Mouse (Mus musculus) heart, embryonic 15.5 days (tissue): ENCODE measurements around the gene Cygb. TPM values are rescaled to one million over a fixed set of nuclear protein-coding genes. Genes with fewer than 3 reads are reported as not detected.
"Not testable (repeated sequence)": the region's sequence is repeated elsewhere in the genome, so short reads cannot be mapped to it uniquely, and the experiment has no call there.

ENCODE experiments used
- ATAC-seq: fragments of 200-750 bp; cut with Nextera tagmentation; replicated peaks from 2 replicates; pipeline ENCODE4 v1.8.0; 2017; ENCODE audit warnings: low read depth, moderate TSS enrichment; ENCODE audit not compliant: insufficient number of reproducible peaks, insufficient read depth, low FRiP score
- H3K27ac ChIP-seq: fragments of 300-500 bp; sonication (generic); 2 replicates; pipeline ENCODE4 v1.5.1; 2015; ENCODE audit warnings: mild to moderate bottlenecking, inconsistent platforms
- H3K27me3 ChIP-seq: fragments of 300-500 bp; sonication (generic); 2 replicates; pipeline ENCODE4 v1.6.1; 2015; ENCODE audit warnings: inconsistent platforms
- H3K36me3 ChIP-seq: fragments of 300-500 bp; sonication (generic); 2 replicates; pipeline ENCODE4 v1.6.1; 2015; ENCODE audit warnings: mild to moderate bottlenecking, inconsistent platforms
- H3K4me1 ChIP-seq: fragments of 300-500 bp; sonication (generic); replicated peaks from 2 replicates; pipeline ENCODE4 v1.6.1; 2015; ENCODE audit warnings: inconsistent platforms
- H3K4me2 ChIP-seq: fragments of 300-500 bp; sonication (generic); 2 replicates; pipeline ENCODE4 v1.6.1; 2015; ENCODE audit warnings: inconsistent platforms, mild to moderate bottlenecking, moderate library complexity
- H3K4me3 ChIP-seq: fragments of 300-500 bp; sonication (generic); 2 replicates; pipeline ENCODE4 v1.5.1; 2015; ENCODE audit warnings: mild to moderate bottlenecking, inconsistent platforms
- H3K9ac ChIP-seq: fragments of 300-500 bp; sonication (generic); 2 replicates; pipeline ENCODE4 v1.6.1; 2015; ENCODE audit warnings: mild to moderate bottlenecking, inconsistent platforms
- H3K9me3 ChIP-seq: fragments of 300-500 bp; sonication (generic); replicated peaks from 2 replicates; pipeline ENCODE4 v1.6.1; 2016; ENCODE audit warnings: inconsistent platforms
- WGBS: fragments of 180-500 bp; shearing (Covaris S2); methylation state at CpG from one replicate; pipeline ENCODE4 v1.1.7; 2015; ENCODE audit warnings: mixed read lengths; 5-methylcytosine and 5-hydroxymethylcytosine counted together
- polyA plus RNA-seq: library from polyadenylated mRNA; unstranded; fragments of >200 nt; fragmentation: Nextera tagmentation; extraction: Ambion mirVana; gene quantifications from 2 replicates; pipeline ENCODE4 v1.2.1, GENCODE M21; 2015

Gene Cygb
- polyA plus RNA-seq, 1 experiment from 2014 or later = 9.1 TPM

GRCm38 (mm10) chr11:116619156-116619555 is 35.0 kb downstream of the Cygb start:
- WGBS = 88% methylated on average over 7 of the region's 7 CpGs
- H3K27ac ChIP-seq = no peak overlapping the region

DNA sequence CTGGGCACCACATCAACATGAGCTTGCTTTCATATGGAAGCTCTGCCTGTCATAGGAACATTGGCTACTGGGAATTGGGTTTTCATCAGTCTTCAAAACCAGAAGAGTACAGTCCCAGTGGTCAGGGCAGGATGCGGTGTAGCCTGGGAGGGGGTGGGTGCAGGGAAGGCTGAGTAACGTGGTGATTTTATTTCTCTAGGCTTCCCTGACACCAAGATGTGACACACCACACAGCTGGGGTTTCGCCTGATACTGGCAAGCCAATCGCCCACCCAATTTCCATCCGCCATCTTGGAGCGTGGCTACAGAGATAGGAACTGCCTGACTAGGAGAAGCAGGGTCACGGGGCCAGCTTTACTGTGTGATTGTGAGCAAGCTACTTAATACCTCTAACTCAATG is 35.4 kb downstream of the Cygb start:
- no peak for ATAC-seq
- WGBS = 92% methylated on average over 7 of the region's 7 CpGs

More at GRCm38 (mm10) chr11:116619156-116619555, 35.0 kb downstream of the Cygb start:
- H3K4me1 ChIP-seq = peaks cover 88% of the 10 kb centered on the region
- H3K4me3 ChIP-seq = no peak overlapping the region
- H3K27me3 ChIP-seq = no peaks in the 10 kb centered on the region
- H3K9me3 ChIP-seq = no peaks in the 10 kb centered on the region
- no peak overlapping the region for H3K4me2 ChIP-seq
- no peak overlapping the region for H3K9ac ChIP-seq
- no peak for ATAC-seq
- H3K36me3 ChIP-seq = no peaks in the 10 kb centered on the region

DNA sequence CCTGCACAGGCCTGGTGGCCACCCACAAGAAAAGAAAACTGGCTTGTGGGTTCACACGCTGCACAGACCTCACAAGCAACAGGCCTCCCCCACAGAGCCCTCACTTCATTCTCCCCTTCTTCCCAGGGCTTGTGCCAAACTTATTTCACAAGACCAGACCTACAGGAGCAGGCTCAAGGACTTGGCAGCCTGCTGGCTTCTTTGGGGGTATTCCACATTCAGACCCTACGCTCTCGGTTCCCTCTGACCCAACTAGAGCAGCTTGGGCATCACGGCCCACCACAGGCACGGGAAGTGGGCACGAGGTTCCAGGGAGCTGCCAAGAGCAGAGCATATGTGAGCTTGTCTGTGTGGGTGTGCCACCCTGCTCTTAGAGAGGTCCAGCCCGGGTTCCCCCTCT is 36.5 kb downstream of the Cygb start:
- Histone ChIP-seq H3K4me3 (no peak overlapping the region), H3K27me3 (no peaks in the 10 kb centered on the region), H3K9me3 (no peaks in the 10 kb centered on the region), H3K9ac (no peak overlapping the region), H3K4me1 (peaks cover 76% of the 10 kb centered on the region), H3K36me3 (no peaks in the 10 kb centered on the region), H3K27ac (no peak overlapping the region), H3K4me2 (no peak overlapping the region)
- WGBS = 69% methylated on average over 7 of the region's 7 CpGs
- ATAC-seq = no peak

More for the DNA sequence above, 35.4 kb downstream of the Cygb start:
- Histone ChIP-seq H3K4me3 (no peak overlapping the region), H3K9me3 (no peaks in the 10 kb centered on the region), H3K4me1 (peaks cover 86% of the 10 kb centered on the region), H3K36me3 (no peaks in the 10 kb centered on the region), H3K27me3 (no peaks in the 10 kb centered on the region), H3K4me2 (no peak overlapping the region), H3K27ac (no peak overlapping the region), H3K9ac (no peak overlapping the region)

- H3K4me3 ChIP-seq = 0 out of 2 replicates have a peak overlapping the region, but pooled peaks have one; percentile 1
- H3K27ac ChIP-seq = peak overlapping the region; percentile 68
- peak overlapping the region; percentile 32; the same call in 1 of the 2 replicates for H3K4me2 ChIP-seq
- no peaks in the 10 kb centered on the region for H3K27me3 ChIP-seq
- peaks cover 65% of the 10 kb centered on the region for H3K4me1 ChIP-seq
- ATAC-seq = no peak
- 76% methylated on average over 10 of the region's 10 CpGs for WGBS
- no peaks in the 10 kb centered on the region for H3K36me3 ChIP-seq
- no peaks in the 10 kb centered on the region for H3K9me3 ChIP-seq
- H3K9ac ChIP-seq = 0 out of 2 replicates have a peak overlapping the region, but pooled peaks have one; percentile 7
Observed at GRCm38 (mm10) chr11:116616438-116617118, 37.5 kb downstream of the Cygb start.

- H3K27ac ChIP-seq = peak overlapping the region; percentile 68
- H3K4me3 ChIP-seq = no peak overlapping the region
- peak overlapping the region; percentile 32 for H3K4me2 ChIP-seq
- H3K4me1 ChIP-seq = peaks cover 59% of the 10 kb centered on the region
- peak; percentile 24 for ATAC-seq
- no peaks in the 10 kb centered on the region for H3K36me3 ChIP-seq
- H3K27me3 ChIP-seq = no peaks in the 10 kb centered on the region
- 0 out of 2 replicates have a peak overlapping the region, but pooled peaks have one; percentile 7 for H3K9ac ChIP-seq
- H3K9me3 ChIP-seq = no peaks in the 10 kb centered on the region
- WGBS = 34% methylated on average over 15 of the region's 15 CpGs
Observed at GRCm38 (mm10) chr11:116615735-116616437, 38.2 kb downstream of the Cygb start.

DNA sequence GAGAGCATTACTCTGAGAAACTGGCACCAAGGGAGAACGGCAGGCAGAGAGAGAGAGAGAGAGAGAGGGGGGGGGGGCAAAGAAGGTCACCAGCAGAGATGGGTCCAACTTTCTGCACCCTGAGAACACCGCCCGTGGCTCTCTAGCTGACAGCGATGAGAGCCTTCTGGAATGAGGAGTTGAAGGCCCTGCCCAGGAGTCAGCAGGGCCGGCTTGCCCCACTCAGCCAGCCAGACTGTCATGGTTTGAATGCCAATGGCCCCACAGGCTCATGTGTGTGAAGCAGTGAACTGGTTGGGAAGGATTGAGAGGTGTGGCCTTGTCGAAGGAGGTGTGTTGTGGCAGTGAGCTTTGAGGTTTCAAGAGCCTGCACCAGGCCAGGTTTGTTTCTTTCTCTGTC is 40.9 kb downstream of the Cygb start:
- H3K4me3 ChIP-seq = no peak overlapping the region
- WGBS = 78% methylated on average over 6 of the region's 6 CpGs
- H3K4me1 ChIP-seq = peaks cover 39% of the 10 kb centered on the region
- no peak overlapping the region for H3K4me2 ChIP-seq
- H3K9me3 ChIP-seq = no peaks in the 10 kb centered on the region
- H3K36me3 ChIP-seq = no peaks in the 10 kb centered on the region
- ATAC-seq = no peak
- no peaks in the 10 kb centered on the region for H3K27me3 ChIP-seq
- no peak overlapping the region for H3K27ac ChIP-seq
- H3K9ac ChIP-seq = no peak overlapping the region

DNA sequence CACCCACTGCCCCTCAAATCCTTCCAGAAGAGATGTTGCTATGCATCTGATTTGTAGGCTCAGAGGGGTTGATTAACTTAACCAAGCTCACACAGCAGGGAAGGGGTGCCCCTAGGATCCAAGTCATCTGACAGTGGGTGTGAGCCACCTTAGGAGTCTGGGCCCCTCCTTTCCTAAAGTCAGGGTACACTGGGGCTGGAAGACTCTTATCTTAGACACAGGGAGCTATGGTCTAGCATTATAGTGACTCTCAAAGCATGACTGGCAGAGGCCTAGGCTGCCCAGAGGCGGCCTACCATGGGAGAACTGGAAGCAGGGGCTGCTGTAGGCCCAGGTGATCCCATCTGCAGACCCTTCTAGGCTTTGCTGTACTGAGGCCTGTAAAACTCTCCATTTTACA is 41.6 kb downstream of the Cygb start:
- peaks cover 34% of the 10 kb centered on the region for H3K4me1 ChIP-seq
- ATAC-seq = no peak

GRCm38 (mm10) chr11:116611883-116612282 is 42.2 kb downstream of the Cygb start:
- H3K9ac ChIP-seq = no peak overlapping the region
- WGBS = 89% methylated on average over 9 of the region's 9 CpGs
- H3K36me3 ChIP-seq = peaks cover 3% of the 10 kb centered on the region; the same call in 1 of the 2 replicates
- no peak overlapping the region for H3K4me3 ChIP-seq
- no peak for ATAC-seq
- no peaks in the 10 kb centered on the region for H3K9me3 ChIP-seq
- H3K4me1 ChIP-seq = peaks cover 27% of the 10 kb centered on the region
- no peaks in the 10 kb centered on the region for H3K27me3 ChIP-seq
- H3K27ac ChIP-seq = no peak overlapping the region
- no peak overlapping the region for H3K4me2 ChIP-seq

More for the DNA sequence above, 41.6 kb downstream of the Cygb start:
- 89% methylated on average over 1 of the region's 1 CpGs for WGBS
- no peak overlapping the region for H3K27ac ChIP-seq
- H3K9ac ChIP-seq = no peak overlapping the region
- H3K4me3 ChIP-seq = no peak overlapping the region
- H3K36me3 ChIP-seq = peaks cover 3% of the 10 kb centered on the region; the same call in 1 of the 2 replicates
- no peaks in the 10 kb centered on the region for H3K9me3 ChIP-seq
- H3K27me3 ChIP-seq = no peaks in the 10 kb centered on the region
- no peak overlapping the region for H3K4me2 ChIP-seq

DNA sequence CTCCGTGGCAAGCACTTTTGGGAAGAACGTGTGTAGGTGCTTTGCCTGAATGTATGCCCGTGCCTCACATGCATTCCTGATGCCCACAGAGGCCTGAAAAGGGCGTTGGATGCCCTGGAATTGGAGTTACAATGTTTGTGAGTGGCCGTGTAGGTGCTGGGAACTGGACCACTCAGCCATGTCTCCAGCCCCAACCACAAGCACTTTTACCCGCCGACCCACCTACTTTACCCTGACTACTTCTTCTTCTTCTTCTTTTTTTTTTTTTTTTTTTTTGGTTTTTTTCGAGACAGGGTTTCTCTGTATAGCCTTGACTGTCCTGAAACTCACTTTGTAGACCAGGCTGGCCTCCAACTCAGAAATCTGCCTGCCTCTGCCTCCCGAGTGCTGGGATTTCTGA is 42.9 kb downstream of the Cygb start:
- not testable (repeated sequence) for H3K36me3 ChIP-seq, H3K27me3 ChIP-seq, H3K4me2 ChIP-seq, H3K9ac ChIP-seq, ATAC-seq, H3K27ac ChIP-seq, H3K4me3 ChIP-seq, H3K9me3 ChIP-seq
- H3K4me1 ChIP-seq = peaks cover 20% of the 10 kb centered on the region
- 84% methylated on average over 9 of the region's 9 CpGs for WGBS

DNA sequence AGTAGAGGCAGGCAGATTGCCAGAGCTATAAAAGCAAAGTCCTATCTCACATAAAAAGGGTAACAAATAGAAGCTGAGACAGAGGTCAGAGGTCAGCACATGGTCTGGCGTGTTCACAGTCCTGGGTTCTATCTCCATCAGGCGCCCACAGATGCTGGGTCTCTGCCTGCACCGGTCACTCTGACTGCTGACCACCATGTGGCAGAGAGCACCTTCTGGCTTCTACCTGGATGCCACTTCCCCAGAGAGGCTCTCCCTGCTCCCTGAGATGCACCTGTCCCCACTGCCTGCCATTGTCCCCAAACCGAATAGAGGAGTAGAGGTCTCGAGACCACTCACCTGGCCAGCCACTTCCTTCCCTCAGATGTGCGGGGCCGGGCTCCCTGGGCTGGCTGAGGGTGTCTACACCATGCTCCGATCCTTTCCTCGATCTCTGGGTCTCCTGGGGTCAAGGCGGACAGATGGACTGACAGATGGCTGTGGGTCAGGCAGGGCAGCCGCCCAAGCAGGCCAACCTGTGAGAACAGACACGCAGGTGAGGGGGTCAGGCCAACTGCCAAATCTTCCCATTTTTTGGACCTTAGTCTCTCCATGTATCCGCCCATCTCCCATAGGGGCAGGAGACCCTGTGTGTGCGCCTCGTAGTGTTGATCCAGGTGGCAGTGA is 44.0 kb downstream of the Cygb start:
- Histone ChIP-seq H3K4me3 (no peak overlapping the region), H3K9me3 (no peaks in the 10 kb centered on the region), H3K9ac (no peak overlapping the region), H3K4me2 (no peak overlapping the region), H3K27ac (no peak overlapping the region), H3K4me1 (peaks cover 10% of the 10 kb centered on the region), H3K27me3 (no peaks in the 10 kb centered on the region), H3K36me3 (peaks cover 9% of the 10 kb centered on the region; the same call in 1 of the 2 replicates)
- WGBS = 87% methylated on average over 15 of the region's 15 CpGs
- ATAC-seq = no peak

DNA sequence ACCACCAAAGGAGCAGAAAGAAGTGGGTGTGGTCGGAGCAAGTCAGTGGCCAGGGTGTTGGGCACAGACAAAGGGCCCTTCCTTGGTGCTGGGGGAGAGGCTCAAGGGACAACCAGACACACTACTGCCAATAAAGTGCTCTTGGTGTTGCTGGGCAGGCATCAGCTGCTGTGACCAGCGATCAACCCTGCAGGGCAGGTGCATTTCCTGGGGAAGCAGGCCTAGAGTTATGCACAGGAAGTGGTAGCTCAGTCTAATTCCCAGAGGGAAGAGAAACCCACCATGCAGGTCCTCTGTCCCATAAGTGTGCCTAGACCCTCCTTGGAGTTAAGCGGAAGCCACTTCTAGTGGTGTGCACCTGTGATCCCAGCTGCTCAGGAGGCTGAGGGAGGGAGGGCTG is 46.4 kb downstream of the Cygb start:
- Histone ChIP-seq H3K9me3 (no peaks in the 10 kb centered on the region), H3K4me3 (no peak overlapping the region), H3K27me3 (no peaks in the 10 kb centered on the region), H3K4me1 (peaks cover 3% of the 10 kb centered on the region), H3K9ac (no peak overlapping the region), H3K4me2 (no peak overlapping the region), H3K27ac (no peak overlapping the region), H3K36me3 (peaks cover 25% of the 10 kb centered on the region; the same call in 1 of the 2 replicates)
- ATAC-seq = no peak
- WGBS = 89% methylated on average over 3 of the region's 3 CpGs
